Mouse (Mus musculus): ENCODE data around the gene Vmac. TPM values are rescaled to one million over a fixed set of nuclear protein-coding genes. Genes with fewer than 3 reads are reported as not detected.

Gene Vmac
- total RNA-seq, 1 experiment from 2014 or later: 5.0 TPM

DNA sequence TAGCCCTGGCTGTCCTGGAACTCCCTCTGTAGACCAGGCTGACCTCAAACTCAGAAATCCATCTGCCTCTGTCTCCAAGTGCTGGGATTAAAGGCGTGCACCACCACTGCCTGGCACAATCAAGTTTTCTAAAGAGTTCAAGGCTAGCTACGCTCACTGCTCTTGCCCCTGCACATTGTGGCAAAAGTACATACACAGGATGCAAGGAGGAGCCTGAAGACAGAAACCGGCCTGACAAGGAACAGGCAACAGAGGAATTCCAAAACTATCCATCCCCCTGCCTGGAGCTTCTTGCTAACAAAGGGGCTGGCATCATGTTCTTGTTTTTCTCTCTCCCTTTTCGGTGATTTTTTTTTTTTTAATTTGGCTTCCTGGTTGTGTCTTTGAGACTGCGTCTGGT lies 26.4 kb upstream of the Vmac start:
- ATAC-seq (replicated peaks; ENCODE audit: insufficient number of reproducible peaks, low FRiP score, low TSS enrichment, poor library complexity, severe bottlenecking): no peak

DNA sequence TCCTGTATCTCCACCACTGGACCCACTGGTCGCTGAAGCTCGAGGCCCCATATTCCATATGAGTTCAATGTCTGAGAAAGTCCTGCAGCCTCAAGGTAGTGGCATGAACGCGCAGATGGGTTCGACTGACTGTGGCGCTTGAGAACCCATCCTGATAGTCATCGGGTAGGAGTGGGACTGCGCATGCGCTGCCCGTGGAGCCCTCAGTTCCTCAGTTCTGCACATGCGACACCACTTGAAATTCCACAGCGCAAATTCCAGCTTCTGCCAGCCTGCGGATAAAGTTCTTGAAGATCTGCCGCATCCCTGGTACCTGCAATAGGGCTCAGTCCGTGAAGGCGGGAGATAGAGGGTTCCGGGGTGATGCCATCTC lies 23.0 kb upstream of the Vmac start:
- ATAC-seq (replicated peaks; ENCODE audit: insufficient number of reproducible peaks, low FRiP score, low TSS enrichment, poor library complexity, severe bottlenecking): no peak

- ATAC-seq (replicated peaks; ENCODE audit: insufficient number of reproducible peaks, low FRiP score, low TSS enrichment, poor library complexity, severe bottlenecking): no peak
Observed at GRCm38 (mm10) chr17:56740118-56740787, 22.4 kb upstream of the Vmac start.

DNA sequence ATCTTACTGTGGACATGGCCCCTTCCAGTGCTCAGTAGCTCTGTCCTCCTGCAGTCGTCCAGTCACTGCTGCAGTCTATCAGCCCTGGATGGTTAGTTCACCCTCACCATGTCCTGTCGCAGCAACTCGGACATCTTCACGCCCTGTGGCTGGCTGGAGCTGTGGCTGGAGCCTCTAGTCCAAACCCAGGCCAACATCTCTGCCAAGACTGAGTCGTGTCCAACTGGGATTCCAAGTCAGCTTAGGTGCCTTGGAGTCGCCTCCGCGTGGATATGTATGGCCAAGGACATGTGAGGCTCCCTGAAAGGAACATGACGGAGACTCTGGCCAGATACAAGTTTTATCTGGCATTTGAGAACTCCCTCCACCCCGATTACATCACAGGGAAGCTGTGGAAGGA lies 20.4 kb upstream of the Vmac start:
- ATAC-seq (replicated peaks; ENCODE audit: insufficient number of reproducible peaks, low FRiP score, low TSS enrichment, poor library complexity, severe bottlenecking): no peak

- no peak for ATAC-seq (replicated peaks; ENCODE audit: insufficient number of reproducible peaks, low FRiP score, low TSS enrichment, poor library complexity, severe bottlenecking)
Observed at GRCm38 (mm10) chr17:56736534-56736933, 18.7 kb upstream of the Vmac start.

- ATAC-seq (replicated peaks; ENCODE audit: insufficient number of reproducible peaks, low FRiP score, low TSS enrichment, poor library complexity, severe bottlenecking): no peak
Observed at GRCm38 (mm10) chr17:56729656-56730055, 11.8 kb upstream of the Vmac start.

DNA sequence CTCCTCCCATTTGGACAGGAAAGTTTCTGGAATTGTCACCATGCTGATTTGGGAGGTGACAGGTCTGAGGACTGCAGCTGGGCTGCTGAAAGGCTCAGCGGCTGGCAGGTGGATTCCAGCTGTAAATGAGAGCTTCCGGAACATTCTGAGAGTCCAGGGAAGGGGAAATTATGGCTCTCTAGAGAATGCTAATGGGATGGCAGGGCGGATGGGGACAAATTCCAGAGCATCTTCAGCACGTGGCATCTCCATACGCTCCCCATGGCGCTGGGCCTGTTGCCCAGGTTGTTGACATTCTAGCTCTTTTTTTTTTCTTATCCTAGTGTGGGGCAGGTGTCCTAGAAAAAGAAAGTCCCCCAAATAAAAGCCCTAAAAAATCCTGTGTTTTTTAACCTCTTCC lies 11.3 kb upstream of the Vmac start:
- ATAC-seq (replicated peaks; ENCODE audit: insufficient number of reproducible peaks, low FRiP score, low TSS enrichment, poor library complexity, severe bottlenecking): no peak

DNA sequence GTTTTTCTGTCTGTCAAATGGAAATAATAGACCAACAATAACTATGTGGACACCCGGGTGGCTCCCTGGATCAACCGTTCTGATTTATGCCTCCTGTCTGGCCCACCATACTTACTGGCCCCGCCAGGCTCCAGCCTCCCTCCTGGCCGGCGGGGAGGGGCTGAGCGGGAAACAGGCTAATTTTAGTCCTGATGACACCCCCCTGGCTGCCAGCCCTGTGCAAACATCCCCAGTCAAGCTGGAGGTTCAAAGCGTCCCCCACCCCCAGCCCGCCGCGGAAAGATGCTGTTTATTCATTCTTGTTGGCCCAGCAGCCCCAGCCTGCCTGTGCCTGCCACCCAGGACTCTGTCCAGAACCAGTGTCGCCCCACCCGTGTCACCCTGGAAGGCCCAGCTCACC lies 10.3 kb upstream of the Vmac start:
- ATAC-seq (replicated peaks; ENCODE audit: insufficient number of reproducible peaks, low FRiP score, low TSS enrichment, poor library complexity, severe bottlenecking): no peak

DNA sequence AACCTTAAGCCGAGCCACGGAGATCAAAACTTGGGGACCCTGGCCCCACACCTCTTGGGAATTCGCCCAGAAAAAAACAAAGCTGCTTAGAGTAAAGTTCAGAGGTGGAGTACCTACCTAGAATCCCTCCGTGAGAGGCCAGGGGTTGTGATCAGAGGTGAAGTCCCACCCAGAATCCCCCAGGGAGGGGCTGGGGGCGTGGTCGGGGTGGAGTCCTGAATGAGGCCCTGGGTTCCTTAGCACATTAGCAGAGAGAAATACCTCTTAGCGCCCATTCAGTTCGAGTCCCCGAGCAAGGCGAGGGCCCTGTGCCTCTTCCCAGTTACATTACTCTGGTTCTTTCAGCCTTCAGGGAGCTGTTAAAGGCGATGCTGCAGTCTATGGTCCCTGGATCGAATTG lies 9.8 kb upstream of the Vmac start:
- ATAC-seq (replicated peaks; ENCODE audit: insufficient number of reproducible peaks, low FRiP score, low TSS enrichment, poor library complexity, severe bottlenecking): no peak

- ATAC-seq (replicated peaks; ENCODE audit: insufficient number of reproducible peaks, low FRiP score, low TSS enrichment, poor library complexity, severe bottlenecking): no peak
Observed at GRCm38 (mm10) chr17:56727029-56727649, 9.3 kb upstream of the Vmac start.

- no peak for ATAC-seq (replicated peaks; ENCODE audit: insufficient number of reproducible peaks, low FRiP score, low TSS enrichment, poor library complexity, severe bottlenecking)
Observed at GRCm38 (mm10) chr17:56723419-56724161, 5.8 kb upstream of the Vmac start.

DNA sequence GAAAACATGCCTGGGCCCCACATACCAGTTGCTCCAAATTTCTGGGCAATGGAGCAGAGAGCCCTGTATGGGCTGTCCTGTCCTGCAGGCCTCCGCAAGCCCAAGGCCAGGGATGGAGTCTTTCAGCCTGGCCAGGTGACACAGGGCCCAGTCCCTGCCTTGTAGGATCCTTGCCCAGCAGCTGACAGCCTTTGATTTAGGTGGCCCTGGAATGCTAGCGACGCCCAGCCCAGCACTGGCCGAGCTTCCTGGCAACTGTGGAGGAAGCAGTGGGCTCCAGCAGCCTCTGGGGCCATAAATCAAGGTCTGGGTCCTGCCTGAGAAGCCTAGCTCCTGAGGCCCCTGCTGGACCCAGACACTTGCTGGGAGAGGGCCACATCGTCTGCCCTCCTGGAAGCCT lies 4.6 kb upstream of the Vmac start:
- ATAC-seq (replicated peaks; ENCODE audit: insufficient number of reproducible peaks, low FRiP score, low TSS enrichment, poor library complexity, severe bottlenecking): no peak

DNA sequence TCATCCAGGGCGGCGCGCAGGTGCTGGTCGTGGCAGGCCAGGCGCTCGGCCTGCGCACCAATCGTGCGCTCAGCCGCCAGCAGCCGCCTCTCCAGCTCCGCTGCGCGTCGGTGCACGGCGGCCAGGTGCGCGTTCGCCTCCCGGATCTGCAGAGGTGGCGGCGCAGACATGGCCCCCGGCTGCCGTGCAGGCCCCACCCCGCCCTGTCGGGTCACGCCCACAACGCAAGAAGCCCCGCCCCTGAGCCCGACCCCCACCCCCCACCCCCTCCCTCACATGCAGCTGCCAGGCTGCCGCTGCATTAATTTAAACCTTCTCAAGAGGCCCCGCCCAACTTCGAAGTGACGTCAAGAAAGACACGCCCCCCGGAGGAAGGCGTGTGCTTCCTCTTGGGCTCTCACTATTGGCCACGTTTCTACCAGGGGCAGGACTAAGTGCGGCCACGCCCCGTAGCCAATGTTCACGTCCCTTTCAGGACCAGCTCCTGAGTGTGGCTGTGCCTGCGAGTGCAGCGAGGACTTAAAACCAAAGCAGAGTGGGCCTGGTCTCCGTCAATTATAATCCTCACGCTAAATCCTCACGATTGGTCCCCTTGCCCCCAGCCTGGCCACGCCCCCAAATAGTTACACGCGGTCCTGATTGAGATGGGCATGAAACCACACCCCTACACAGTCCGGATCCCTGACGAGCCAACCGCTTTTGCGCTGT lies 1.0 kb downstream of the Vmac start:
- peak; percentile 83 for ATAC-seq (replicated peaks; ENCODE audit: insufficient number of reproducible peaks, low FRiP score, low TSS enrichment, poor library complexity, severe bottlenecking)

DNA sequence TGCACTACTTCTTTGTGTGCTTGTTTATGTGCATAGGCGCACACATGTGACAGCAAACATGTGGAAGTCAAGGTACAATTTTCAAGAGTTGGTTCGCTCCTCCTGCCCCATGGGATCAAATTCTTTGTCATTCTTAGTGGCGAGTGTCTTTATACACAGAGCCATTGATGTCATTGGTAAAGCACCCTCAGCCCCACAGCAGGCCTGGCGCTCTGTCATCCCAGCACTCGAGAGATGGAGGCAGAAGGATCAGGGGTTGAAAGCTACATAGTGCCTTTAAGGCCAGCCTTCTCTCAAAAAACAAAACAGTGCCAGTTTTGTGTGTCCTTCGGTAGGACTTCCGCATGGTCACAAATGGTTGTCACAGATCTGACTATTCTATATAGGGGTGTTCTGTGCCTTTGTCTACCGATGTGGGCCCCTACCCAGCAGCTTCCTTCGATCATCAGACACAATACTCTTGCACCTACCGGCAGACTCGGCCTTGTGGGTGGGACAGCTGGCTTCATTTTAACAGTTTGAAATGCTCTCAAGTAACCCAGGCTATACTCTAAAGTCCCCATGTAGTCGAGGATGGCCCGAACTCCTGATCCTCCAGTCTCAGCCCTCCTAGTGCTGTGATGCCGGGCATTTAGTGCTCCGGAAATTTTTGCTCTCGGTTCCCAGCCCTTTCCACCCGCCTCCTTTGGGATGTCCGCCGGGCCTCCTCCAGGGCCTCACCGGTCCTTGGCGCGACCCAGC lies 1.7 kb downstream of the Vmac start:
- ATAC-seq (replicated peaks; ENCODE audit: insufficient number of reproducible peaks, low FRiP score, low TSS enrichment, poor library complexity, severe bottlenecking): no peak

GRCm38 (mm10) chr17:56715360-56715759 lies 2.5 kb downstream of the Vmac start:
- no peak for ATAC-seq (replicated peaks; ENCODE audit: insufficient number of reproducible peaks, low FRiP score, low TSS enrichment, poor library complexity, severe bottlenecking)

DNA sequence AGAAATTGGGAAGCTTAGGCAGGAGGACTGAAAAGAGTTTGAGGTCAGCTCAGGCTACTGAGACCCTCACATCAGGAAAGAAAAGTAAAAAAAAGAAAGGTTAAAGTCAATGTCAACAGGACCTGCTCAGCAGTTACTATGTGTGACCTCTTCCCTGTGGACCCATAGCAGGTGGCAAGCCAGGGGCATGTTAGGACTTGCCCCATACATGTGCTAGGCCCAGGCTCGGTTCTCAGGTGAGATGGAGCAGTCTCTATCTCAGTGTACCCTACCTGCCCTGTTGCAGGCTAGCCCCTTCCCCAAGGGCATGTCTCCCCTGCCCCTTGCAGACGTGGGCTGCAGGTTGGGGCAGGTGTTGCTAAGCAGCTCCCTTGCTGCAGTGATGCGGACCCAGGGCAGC lies 8.1 kb downstream of the Vmac start:
- no peak for ATAC-seq (replicated peaks; ENCODE audit: insufficient number of reproducible peaks, low FRiP score, low TSS enrichment, poor library complexity, severe bottlenecking)

DNA sequence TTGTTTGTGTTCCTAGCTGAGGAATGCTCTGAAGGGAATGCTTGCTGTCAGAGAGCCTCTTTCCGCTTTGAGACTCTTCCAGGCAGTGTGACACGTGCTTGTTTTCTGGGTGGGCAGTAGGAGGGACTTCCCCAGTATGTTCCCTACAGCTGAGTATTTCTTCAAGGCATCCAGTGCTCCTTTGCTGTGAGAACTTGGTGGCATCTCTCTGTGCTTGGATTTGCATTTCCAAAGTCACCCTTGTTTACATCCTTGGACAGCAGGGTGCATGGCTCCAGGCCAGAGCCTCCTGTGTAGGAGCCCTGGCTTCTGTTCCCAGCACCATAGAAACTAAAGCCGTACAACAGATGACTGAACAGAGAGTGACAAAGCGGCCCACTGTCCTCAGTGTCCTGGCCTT lies 9.1 kb downstream of the Vmac start:
- no peak for ATAC-seq (replicated peaks; ENCODE audit: insufficient number of reproducible peaks, low FRiP score, low TSS enrichment, poor library complexity, severe bottlenecking)

GRCm38 (mm10) chr17:56706515-56706914 lies 11.3 kb downstream of the Vmac start:
- ATAC-seq (replicated peaks; ENCODE audit: insufficient number of reproducible peaks, low FRiP score, low TSS enrichment, poor library complexity, severe bottlenecking): no peak

GRCm38 (mm10) chr17:56703038-56703437 lies 14.8 kb downstream of the Vmac start:
- no peak for ATAC-seq (replicated peaks; ENCODE audit: insufficient number of reproducible peaks, low FRiP score, low TSS enrichment, poor library complexity, severe bottlenecking)
